Mouse (Mus musculus) ES-Bruce4 (cell line): ENCODE measurements around the gene Rabl3.

Source experiments
- CTCF ChIP-seq: IDR thresholded peaks from one replicate; pipeline ENCODE4 v1.8.1; 2011; ENCODE audit warnings: low read depth, low read length
- POLR2A ChIP-seq: IDR thresholded peaks from one replicate; pipeline ENCODE4 v1.8.1; 2011; ENCODE audit warnings: low read length; ENCODE audit not compliant: insufficient read depth

GRCm38 (mm10) chr16:37504517-37504916 lies 35.2 kb upstream of the Rabl3 start:
- TF ChIP-seq CTCF (no peak), POLR2A (no peak)
